8 mouse cellular contexts compared by ENCODE assay signal in genomic region chr7:120844689-120845088, GRCm38 (mm10). TPM values are rescaled to one million over a fixed set of nuclear protein-coding genes. Genes with fewer than 3 reads are reported as not detected.
DNase-seq lines count a peak whose midpoint lies in the region; ATAC-seq and TF ChIP-seq lines count a peak whose summit lies in the region.

No protein-coding gene starts in this region.

- ATAC-seq in lung, embryonic 15.5 days (ENCODE audit: borderline replicate concordance, extremely low read depth, low FRiP score, low TSS enrichment), result no peak
- ATAC-seq in limb, embryonic 12.5 days (ENCODE audit: insufficient number of reproducible peaks, insufficient read depth, low FRiP score, low TSS enrichment, low read depth), result no peak

- peak overlapping the region; percentile 84 for H3K4me2 ChIP-seq in lung, embryonic 15.5 days
- H3K4me2 ChIP-seq in limb, embryonic 12.5 days, result peak overlapping the region; percentile 79

- no peak overlapping the region for H3K27ac ChIP-seq in lung, embryonic 15.5 days
- no peak overlapping the region for H3K27ac ChIP-seq in embryonic fibroblast, embryonic 13.5 days (ENCODE audit: insufficient read depth, low read length)
- H3K27ac ChIP-seq in limb, embryonic 12.5 days, result no peak overlapping the region
- no peak overlapping the region for H3K27ac ChIP-seq in olfactory bulb, adult 2 months (ENCODE audit: insufficient read depth, low read depth, low read length)

- peak overlapping the region; percentile 89; the same call in 1 of the 2 replicates for H3K9ac ChIP-seq in lung, embryonic 15.5 days
- peak overlapping the region; percentile 90 for H3K9ac ChIP-seq in limb, embryonic 12.5 days (replicated peaks)

- no peaks in the 10 kb centered on the region for H3K9me3 ChIP-seq in lung, embryonic 15.5 days
- no peaks in the 10 kb centered on the region for H3K9me3 ChIP-seq in limb, embryonic 12.5 days

- H3K4me1 ChIP-seq in lung, embryonic 15.5 days, result peaks cover 13% of the 10 kb centered on the region; the same call in 1 of the 2 replicates
- H3K4me1 ChIP-seq in embryonic fibroblast, embryonic 13.5 days (ENCODE audit: control insufficient read depth, insufficient read depth, low read length), result peaks cover 3% of the 10 kb centered on the region; the same call in 1 of the 2 replicates
- peaks cover 14% of the 10 kb centered on the region for H3K4me1 ChIP-seq in limb, embryonic 12.5 days (replicated peaks)
- H3K4me1 ChIP-seq in olfactory bulb, adult 2 months (ENCODE audit: control insufficient read depth, insufficient read depth, low read length), result peaks cover 18% of the 10 kb centered on the region

- no peaks in the 10 kb centered on the region for H3K27me3 ChIP-seq in lung, embryonic 15.5 days
- peaks cover 9% of the 10 kb centered on the region; the same call in 1 of the 2 replicates for H3K27me3 ChIP-seq in limb, embryonic 12.5 days

- DNase-seq in lung, postnatal 4 days, result no peak
- DNase-seq in layer of hippocampus, adult 9-11 months, result no peak
- DNase-seq in thymus, adult 18-20 months, result no peak
- DNase-seq in cerebellum, postnatal 36 days, result no peak

- WGBS in lung, embryonic 15.5 days, result 42% methylated on average over 9 of the region's 9 CpGs
- 12% methylated on average over 9 of the region's 9 CpGs for WGBS in limb, embryonic 12.5 days
- WGBS in olfactory bulb, adult 2 months, result 40% methylated on average over 9 of the region's 9 CpGs

- peak overlapping the region; percentile 78 for H3K4me3 ChIP-seq in lung, embryonic 15.5 days
- H3K4me3 ChIP-seq in embryonic fibroblast, embryonic 13.5 days (ENCODE audit: insufficient read depth, low read length), result peak overlapping the region; percentile 63
- H3K4me3 ChIP-seq in limb, embryonic 12.5 days (replicated peaks), result peak overlapping the region; percentile 77
- H3K4me3 ChIP-seq in olfactory bulb, adult 2 months (ENCODE audit: insufficient read depth, low read depth, low read length), result peak overlapping the region; percentile 83; the same call in 1 of the 2 replicates

- peaks cover 5% of the 10 kb centered on the region; the same call in 1 of the 2 replicates for H3K36me3 ChIP-seq in lung, embryonic 15.5 days
- 0 out of 2 replicates have a peak, but pooled peaks cover 3% of the 10 kb centered on the region for H3K36me3 ChIP-seq in limb, embryonic 12.5 days

- TF ChIP-seq CTCF in embryonic fibroblast, embryonic 13.5 days (IDR thresholded peaks at IDR 0.05; ENCODE audit: borderline replicate concordance, insufficient read depth, low read length), result no peak
- TF ChIP-seq CTCF in olfactory bulb, adult 2 months (IDR thresholded peaks at IDR 0.05; ENCODE audit: insufficient read depth, low read depth, low read length), result no peak

- no peak for TF ChIP-seq POLR2A in embryonic fibroblast, embryonic 13.5 days (IDR thresholded peaks at IDR 0.05; ENCODE audit: low read depth, low read length)
- TF ChIP-seq POLR2A in olfactory bulb, adult 2 months (IDR thresholded peaks at IDR 0.05; ENCODE audit: insufficient read depth, low read depth, low read length), result no peak

RNA-seq across cellular contexts. Expression of gene Eef2k, which starts 2.1 kb away (rescaled TPM):
- 35.5 and 42.1 TPM in 2 replicates for polyA plus RNA-seq in lung, embryonic 15.5 days (2015; fragmentation: Nextera tagmentation; extraction: Ambion mirVana)
- 42.0 and 47.7 TPM in 2 replicates for polyA plus RNA-seq in embryonic fibroblast, embryonic 13.5 days (2011; ENCODE audit: insufficient read length, low read depth, missing spikeins)
- polyA plus RNA-seq in limb, embryonic 12.5 days (2016; fragmentation: Nextera tagmentation; extraction: Ambion mirVana), result 31.5 and 31.8 TPM in 2 replicates
- polyA plus RNA-seq in olfactory bulb, adult 2 months (2012; ENCODE audit: insufficient read depth, insufficient read length, low replicate concordance, missing spikeins), result not detected in 2 replicates

RNA-seq across cellular contexts. Expression of gene Gm5737, which starts 32.5 kb away (rescaled TPM):
- polyA plus RNA-seq in lung, embryonic 15.5 days (2015; fragmentation: Nextera tagmentation; extraction: Ambion mirVana), result not detected in 2 replicates
- polyA plus RNA-seq in embryonic fibroblast, embryonic 13.5 days (2011; ENCODE audit: insufficient read length, low read depth, missing spikeins), result not detected in 2 replicates
- not detected in 2 replicates for polyA plus RNA-seq in limb, embryonic 12.5 days (2016; fragmentation: Nextera tagmentation; extraction: Ambion mirVana)
- not detected in 2 replicates for polyA plus RNA-seq in olfactory bulb, adult 2 months (2012; ENCODE audit: insufficient read depth, insufficient read length, low replicate concordance, missing spikeins)

Comparison
In these comparisons a context has a peak if more than half of its experiments do, and no peak if none do; other contexts are left out.
1. RNA of gene Eef2k, which starts 2.1 kb away (polyA plus RNA-seq): 42.0 to 47.7 TPM in embryonic fibroblast, embryonic 13.5 days, 35.5 to 42.1 TPM in lung, embryonic 15.5 days and 31.5 to 31.8 TPM in limb, embryonic 12.5 days; not detected in olfactory bulb, adult 2 months; every median in the first group is over 10 times any median in the second.
2. Peak in every context shown above with its lines, with median percentiles within 50 percentile points of each other: H3K4me3 ChIP-seq.